Mouse (Mus musculus) stomach, embryonic 15.5 days (tissue): ENCODE measurements at regions not wholly inside any gene's neighbourhood (a gene's known extent, or its start where the extent isn't known, plus 50 kb on each side); places are given as distances from the start of the nearest gene placed in this dataset.

Experiments used
- ATAC-seq: fragments of 200-750 bp; cut with Nextera tagmentation; 2 replicates; pipeline ENCODE4 v1.8.0; 2017; ENCODE audit warnings: low read depth, moderate number of reproducible peaks, moderate TSS enrichment; ENCODE audit not compliant: insufficient read depth, low FRiP score
- H3K27ac ChIP-seq: fragments of 300-500 bp; sonication (generic); 2 replicates; pipeline ENCODE4 v1.5.1; 2015; ENCODE audit warnings: mild to moderate bottlenecking, inconsistent platforms
- H3K27me3 ChIP-seq: fragments of 300-500 bp; sonication (generic); replicated peaks from 2 replicates; pipeline ENCODE4 v1.6.1; 2015; ENCODE audit warnings: inconsistent platforms
- H3K36me3 ChIP-seq: fragments of 300-500 bp; sonication (generic); 2 replicates; pipeline ENCODE4 v1.6.1; 2015; ENCODE audit warnings: inconsistent platforms
- H3K4me1 ChIP-seq: fragments of 300-500 bp; sonication (generic); 2 replicates; pipeline ENCODE4 v1.6.1; 2015; ENCODE audit warnings: inconsistent platforms
- H3K4me2 ChIP-seq: fragments of 300-500 bp; sonication (generic); 2 replicates; pipeline ENCODE4 v1.6.1; 2015; ENCODE audit warnings: mild to moderate bottlenecking, inconsistent platforms
- H3K4me3 ChIP-seq: fragments of 300-500 bp; sonication (generic); replicated peaks from 2 replicates; pipeline ENCODE4 v1.5.1; 2015; ENCODE audit warnings: inconsistent platforms
- H3K9ac ChIP-seq: fragments of 300-500 bp; sonication (generic); 2 replicates; pipeline ENCODE4 v1.6.1; 2015; ENCODE audit warnings: inconsistent platforms
- H3K9me3 ChIP-seq: fragments of 300-500 bp; sonication (generic); 2 replicates; pipeline ENCODE4 v1.6.1; 2016; ENCODE audit warnings: inconsistent platforms
- WGBS: fragments of 180-500 bp; shearing (Covaris S2); methylation state at CpG from one replicate; pipeline ENCODE4 v1.1.7; 2015; 5-methylcytosine and 5-hydroxymethylcytosine counted together

DNA sequence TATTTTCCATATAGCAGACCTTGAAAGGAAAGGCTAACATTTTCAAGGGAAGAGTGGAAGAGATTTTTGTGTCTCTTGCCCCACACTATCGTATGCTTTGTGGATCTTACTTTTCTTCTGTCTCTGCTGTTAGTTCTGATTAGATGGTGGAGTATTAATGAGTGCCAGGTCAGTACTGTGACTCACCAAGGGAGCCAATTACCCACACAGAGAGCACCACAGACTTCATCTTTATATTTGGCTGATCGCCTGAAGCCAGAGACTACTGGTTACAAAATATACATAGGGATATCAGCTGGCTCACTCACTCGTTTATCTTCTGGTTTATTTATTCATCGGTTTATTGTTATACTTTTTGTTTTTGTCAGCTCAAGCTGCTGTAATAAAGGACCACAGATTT is 381.5 kb downstream of the Brinp2 start:
- Histone ChIP-seq H3K9me3 (no peaks in the 10 kb centered on the region), H3K27ac (no peak overlapping the region), H3K4me3 (no peak overlapping the region), H3K36me3 (no peaks in the 10 kb centered on the region), H3K4me2 (no peak overlapping the region), H3K4me1 (no peaks in the 10 kb centered on the region), H3K9ac (no peak overlapping the region), H3K27me3 (no peaks in the 10 kb centered on the region)
- WGBS, result 63% methylated on average over 4 of the region's 4 CpGs
- no peak for ATAC-seq

DNA sequence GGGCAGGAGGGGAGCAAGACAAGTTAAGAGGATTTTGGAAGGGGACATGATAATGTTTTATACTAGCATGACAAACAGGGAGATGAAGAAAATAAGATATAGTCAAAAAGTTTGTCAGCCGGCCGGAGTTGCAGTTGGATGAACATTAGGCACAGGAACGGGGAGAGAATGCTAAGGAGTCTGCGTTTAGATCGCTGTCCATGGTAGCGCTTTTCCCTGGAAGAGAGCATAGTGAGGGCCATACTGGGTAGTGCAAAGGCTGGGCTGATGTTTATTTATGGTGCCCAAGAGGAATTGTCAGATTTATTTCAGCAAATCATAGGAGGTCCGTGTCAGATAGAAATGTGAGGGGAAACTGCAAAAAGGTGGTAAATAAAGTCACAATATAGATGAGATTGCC is 337.0 kb downstream of the Brinp2 start:
- ATAC-seq, result no peak
- H3K27ac ChIP-seq, result no peak overlapping the region
- WGBS, result 13% methylated on average over 7 of the region's 7 CpGs
- no peaks in the 10 kb centered on the region for H3K27me3 ChIP-seq
- H3K36me3 ChIP-seq, result no peaks in the 10 kb centered on the region
- no peak overlapping the region for H3K4me3 ChIP-seq
- H3K4me1 ChIP-seq, result no peaks in the 10 kb centered on the region
- no peak overlapping the region for H3K4me2 ChIP-seq
- no peaks in the 10 kb centered on the region for H3K9me3 ChIP-seq
- H3K9ac ChIP-seq, result no peak overlapping the region

DNA sequence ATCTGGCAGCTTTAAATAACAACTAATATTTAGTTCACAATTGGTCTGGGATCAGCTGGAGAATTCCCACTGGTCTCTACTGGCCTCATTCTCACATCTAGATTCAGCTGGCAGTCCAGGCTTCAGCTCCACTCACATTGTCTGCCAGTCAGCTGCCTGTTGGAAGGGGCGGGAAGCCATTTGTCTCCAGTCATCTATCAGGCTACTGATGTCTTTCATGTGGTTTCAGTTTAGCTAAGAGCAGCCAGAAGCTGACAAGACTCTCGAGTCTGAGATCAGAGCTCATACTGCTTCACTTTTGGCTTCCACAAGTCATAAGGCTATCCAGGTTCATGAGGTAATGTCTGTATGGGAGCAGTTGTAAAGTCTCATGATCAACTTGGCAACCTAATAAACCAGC is 316.4 kb downstream of the Brinp2 start:
- Histone ChIP-seq H3K9ac (no peak overlapping the region), H3K9me3 (no peaks in the 10 kb centered on the region), H3K4me2 (no peak overlapping the region), H3K4me3 (no peak overlapping the region), H3K36me3 (no peaks in the 10 kb centered on the region), H3K27ac (no peak overlapping the region), H3K4me1 (no peaks in the 10 kb centered on the region), H3K27me3 (no peaks in the 10 kb centered on the region)
- 25% methylated on average over 2 of the region's 2 CpGs for WGBS
- no peak for ATAC-seq

DNA sequence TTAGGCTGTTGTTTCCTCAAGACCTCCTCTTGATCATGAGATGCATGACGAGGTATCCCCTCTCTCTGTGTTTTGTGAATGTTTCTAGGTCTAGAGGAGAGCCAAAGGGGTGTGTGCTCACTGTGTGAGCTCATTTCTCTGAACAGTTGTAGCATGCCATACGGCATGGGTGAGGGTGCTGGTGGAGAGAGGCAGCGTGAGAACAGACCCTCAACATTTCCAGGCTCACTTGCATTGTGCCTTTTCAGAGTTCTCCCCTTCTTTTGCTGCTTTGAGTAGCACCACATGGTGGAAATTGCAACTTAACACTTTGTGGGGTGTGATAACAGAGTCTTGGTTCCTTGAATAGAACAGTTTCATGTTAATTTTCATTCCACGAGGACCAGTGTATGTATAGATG is 315.8 kb downstream of the Brinp2 start:
- no peaks in the 10 kb centered on the region for H3K9me3 ChIP-seq
- no peaks in the 10 kb centered on the region for H3K36me3 ChIP-seq
- H3K27ac ChIP-seq, result no peak overlapping the region
- ATAC-seq, result no peak
- H3K4me2 ChIP-seq, result no peak overlapping the region
- H3K4me1 ChIP-seq, result no peaks in the 10 kb centered on the region
- WGBS, result 68% methylated on average over 4 of the region's 4 CpGs
- no peaks in the 10 kb centered on the region for H3K27me3 ChIP-seq
- no peak overlapping the region for H3K9ac ChIP-seq
- no peak overlapping the region for H3K4me3 ChIP-seq

DNA sequence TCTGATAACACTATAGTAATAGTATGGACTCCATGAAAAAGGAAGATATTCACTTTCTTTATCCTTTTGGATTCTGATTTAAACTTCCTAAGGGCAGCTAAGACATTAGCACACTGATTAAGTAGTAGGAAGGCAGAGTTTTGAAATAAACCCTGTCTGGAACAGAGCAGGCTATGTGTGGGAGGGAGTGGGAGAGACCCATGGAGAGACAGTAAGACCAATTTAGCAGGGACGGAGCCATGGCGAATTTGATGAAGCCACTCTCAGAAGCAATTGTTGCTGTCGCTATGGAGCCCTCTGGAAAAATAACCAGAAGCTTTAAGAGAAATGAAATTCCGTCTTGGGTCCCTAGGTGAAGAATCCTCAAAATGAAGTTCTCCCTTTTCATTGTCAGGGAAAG is 303.5 kb downstream of the Brinp2 start:
- Histone ChIP-seq H3K36me3 (no peaks in the 10 kb centered on the region), H3K9ac (no peak overlapping the region), H3K4me1 (no peaks in the 10 kb centered on the region), H3K27me3 (no peaks in the 10 kb centered on the region), H3K4me3 (no peak overlapping the region), H3K4me2 (no peak overlapping the region), H3K9me3 (no peaks in the 10 kb centered on the region), H3K27ac (no peak overlapping the region)
- ATAC-seq, result no peak
- 84% methylated on average over 4 of the region's 4 CpGs for WGBS

DNA sequence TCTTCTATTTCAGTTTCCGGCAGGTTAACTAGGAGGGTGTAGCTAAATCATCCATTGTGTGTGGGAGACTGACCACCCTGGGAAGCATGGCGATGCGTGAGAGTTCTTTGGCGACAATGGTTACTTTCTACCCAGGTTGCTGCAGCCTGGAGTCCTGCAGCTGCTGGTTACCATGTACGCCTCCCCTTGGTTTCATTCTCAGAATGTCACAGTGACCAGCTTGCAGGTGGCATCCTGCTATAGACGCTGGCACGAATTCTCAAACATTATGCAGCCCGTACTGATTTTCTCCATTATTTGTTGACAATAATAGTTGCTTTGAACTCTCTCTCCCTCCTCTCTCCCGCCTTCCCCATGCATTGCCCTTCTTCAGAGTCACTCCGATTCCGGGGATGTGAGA is 301.2 kb downstream of the Brinp2 start:
- no peak overlapping the region for H3K4me3 ChIP-seq
- H3K9ac ChIP-seq, result no peak overlapping the region
- no peak overlapping the region for H3K27ac ChIP-seq
- H3K4me2 ChIP-seq, result no peak overlapping the region
- H3K36me3 ChIP-seq, result no peaks in the 10 kb centered on the region
- no peaks in the 10 kb centered on the region for H3K4me1 ChIP-seq
- no peak for ATAC-seq
- no peaks in the 10 kb centered on the region for H3K9me3 ChIP-seq
- H3K27me3 ChIP-seq, result no peaks in the 10 kb centered on the region
- WGBS, result 84% methylated on average over 11 of the region's 11 CpGs

DNA sequence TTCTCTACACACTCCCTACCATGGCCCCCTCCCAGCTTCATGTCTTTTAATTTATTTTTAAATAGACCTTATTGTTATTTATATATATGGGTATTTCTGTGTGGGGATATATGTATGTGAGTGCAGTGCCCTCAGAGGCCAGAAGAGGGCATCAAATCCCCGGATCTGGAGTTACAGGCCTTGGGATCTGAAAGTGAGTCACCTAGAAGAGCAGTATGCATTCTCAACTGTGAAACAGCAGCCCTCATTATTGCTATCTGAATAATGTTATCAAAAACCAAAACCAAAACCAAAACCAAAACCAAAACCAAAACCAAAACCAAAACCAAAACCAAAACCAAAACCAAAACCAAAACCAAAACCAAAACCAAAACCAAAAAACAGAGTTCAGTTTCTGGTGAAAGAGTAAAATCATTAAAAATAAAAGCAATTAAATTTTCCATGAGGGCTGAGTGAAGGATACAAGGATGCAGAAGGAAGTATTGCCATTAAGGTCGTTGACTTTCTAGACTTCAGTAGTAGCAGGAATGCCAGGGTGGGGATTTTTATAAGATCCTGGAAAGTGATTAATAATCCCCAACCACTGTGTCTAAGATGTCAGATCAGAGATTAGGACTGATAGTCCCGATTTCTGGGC is 299.0 kb downstream of the Brinp2 start:
- Histone ChIP-seq H3K27ac (no peak overlapping the region), H3K36me3 (no peaks in the 10 kb centered on the region), H3K4me2 (no peak overlapping the region), H3K9ac (no peak overlapping the region), H3K4me1 (no peaks in the 10 kb centered on the region), H3K4me3 (no peak overlapping the region), H3K9me3 (no peaks in the 10 kb centered on the region), H3K27me3 (no peaks in the 10 kb centered on the region)
- ATAC-seq, result no peak
- WGBS, result 56% methylated on average over 3 of the region's 3 CpGs

DNA sequence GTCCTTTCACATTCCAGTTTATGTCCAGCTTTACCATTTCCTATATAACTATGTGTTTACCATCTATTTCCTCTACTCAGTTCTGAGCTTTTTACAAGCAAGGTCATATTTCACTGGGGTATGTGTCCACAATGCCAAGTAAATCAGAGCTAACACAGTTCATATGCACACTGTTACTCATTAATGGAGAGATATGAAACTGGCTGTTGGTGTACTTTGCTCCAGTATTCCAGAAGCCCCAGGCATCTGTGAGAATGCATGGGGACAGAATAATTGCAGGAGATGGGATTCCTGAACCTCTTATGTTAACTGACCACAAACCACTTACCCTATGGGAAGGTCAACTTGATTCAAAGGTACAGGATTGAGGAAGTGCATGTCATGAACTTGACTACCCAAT is 298.3 kb downstream of the Brinp2 start:
- peak; percentile 72 for ATAC-seq
- H3K4me2 ChIP-seq, result no peak overlapping the region

DNA sequence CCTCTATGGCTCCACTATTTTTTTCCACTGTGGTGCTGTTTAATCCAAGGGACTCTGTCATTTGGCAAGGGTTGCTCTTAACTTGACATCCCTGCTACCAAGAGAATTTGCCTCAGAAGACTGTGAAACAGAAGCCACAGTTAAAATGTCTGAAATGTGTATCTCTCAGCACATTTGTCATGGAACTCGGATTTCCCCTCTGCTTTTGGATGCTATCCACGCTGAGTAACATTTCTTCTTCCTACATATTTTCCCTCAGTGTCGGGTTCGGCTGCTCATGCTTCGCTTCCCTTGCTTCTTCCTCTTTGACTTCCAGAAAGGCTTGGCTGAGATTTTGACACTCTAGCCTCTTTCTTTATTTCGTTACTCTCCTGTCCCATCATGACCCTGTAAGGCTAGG is 294.1 kb downstream of the Brinp2 start:
- no peaks in the 10 kb centered on the region for H3K36me3 ChIP-seq
- H3K27ac ChIP-seq, result no peak overlapping the region
- no peak overlapping the region for H3K9ac ChIP-seq
- no peak overlapping the region for H3K4me3 ChIP-seq
- H3K9me3 ChIP-seq, result no peaks in the 10 kb centered on the region
- H3K4me2 ChIP-seq, result no peak overlapping the region
- H3K4me1 ChIP-seq, result no peaks in the 10 kb centered on the region
- ATAC-seq, result no peak
- no peaks in the 10 kb centered on the region for H3K27me3 ChIP-seq
- 68% methylated on average over 6 of the region's 6 CpGs for WGBS

More for the DNA sequence above, 298.3 kb downstream of the Brinp2 start:
- H3K27me3 ChIP-seq, result no peaks in the 10 kb centered on the region
- H3K9me3 ChIP-seq, result no peaks in the 10 kb centered on the region
- no peak overlapping the region for H3K9ac ChIP-seq
- no peaks in the 10 kb centered on the region for H3K4me1 ChIP-seq
- H3K4me3 ChIP-seq, result no peak overlapping the region
- no peaks in the 10 kb centered on the region for H3K36me3 ChIP-seq
- no peak overlapping the region for H3K27ac ChIP-seq

DNA sequence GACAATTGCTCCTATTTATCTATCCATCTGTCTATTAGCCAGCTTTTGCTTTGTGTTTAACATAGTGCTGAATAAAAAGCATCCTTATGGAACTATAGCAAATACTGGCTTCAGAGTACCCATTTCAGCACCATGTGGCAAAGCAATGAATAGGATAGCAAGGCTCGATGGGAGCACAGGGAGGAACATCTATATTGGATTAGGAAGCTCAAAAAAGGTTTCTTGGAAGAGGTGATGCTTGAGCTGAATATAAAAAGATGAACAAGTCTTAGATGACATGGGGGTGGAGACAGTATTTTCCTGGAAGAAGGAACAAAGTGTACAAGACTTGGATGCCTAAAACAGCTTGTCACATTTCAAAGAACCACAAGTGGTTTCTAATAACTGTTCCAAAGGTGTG is 273.9 kb downstream of the Brinp2 start:
- no peaks in the 10 kb centered on the region for H3K36me3 ChIP-seq

DNA sequence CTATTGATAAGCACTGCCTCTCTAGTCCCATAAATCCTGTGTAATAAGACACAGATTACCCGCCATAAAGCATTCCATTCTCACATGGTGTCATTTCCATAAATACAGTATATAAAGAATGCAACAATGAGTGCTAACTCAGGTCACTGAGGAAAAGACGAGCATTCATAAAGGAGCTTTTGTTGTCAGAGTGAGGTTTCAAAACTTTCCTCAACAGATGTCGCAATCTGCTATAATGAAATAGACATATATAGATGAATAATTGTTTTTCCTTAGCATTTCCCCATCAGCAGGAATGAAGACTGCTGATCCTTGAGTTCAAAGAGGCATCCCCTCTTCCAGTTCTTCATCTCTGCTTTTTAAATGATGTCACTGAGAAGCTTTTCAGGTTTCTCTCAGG is 270.3 kb downstream of the Brinp2 start:
- WGBS, result 71% methylated on average over 3 of the region's 3 CpGs

More for the DNA sequence above, 273.9 kb downstream of the Brinp2 start:
- no peak overlapping the region for H3K4me3 ChIP-seq
- no peak overlapping the region for H3K9ac ChIP-seq
- H3K27me3 ChIP-seq, result no peaks in the 10 kb centered on the region
- WGBS, result 71% methylated on average over 1 of the region's 1 CpGs
- no peak for ATAC-seq
- no peaks in the 10 kb centered on the region for H3K4me1 ChIP-seq
- no peak overlapping the region for H3K4me2 ChIP-seq
- no peak overlapping the region for H3K27ac ChIP-seq
- no peaks in the 10 kb centered on the region for H3K9me3 ChIP-seq

DNA sequence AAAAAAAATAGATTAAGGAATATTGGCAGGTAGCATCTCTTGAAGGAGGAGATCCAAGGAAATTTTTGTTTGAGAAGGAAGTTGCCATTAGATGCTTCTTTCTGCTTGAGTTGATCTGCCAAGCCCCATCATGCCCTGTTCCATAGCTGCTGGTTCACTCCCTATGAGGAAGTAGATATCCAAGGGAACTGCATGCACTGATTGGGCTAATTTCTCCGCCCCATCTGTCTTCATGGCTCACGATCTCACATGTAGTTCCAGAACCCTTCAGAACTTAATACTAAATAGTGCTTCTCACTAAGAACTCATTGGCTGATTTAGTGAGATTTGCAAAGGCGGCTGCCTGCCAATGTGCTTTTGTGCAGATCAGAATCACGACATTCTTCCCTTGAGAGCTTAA is 258.6 kb downstream of the Brinp2 start:
- ATAC-seq, result no peak
- no peaks in the 10 kb centered on the region for H3K9me3 ChIP-seq
- no peak overlapping the region for H3K9ac ChIP-seq
- H3K36me3 ChIP-seq, result no peaks in the 10 kb centered on the region
- 85% methylated on average over 4 of the region's 4 CpGs for WGBS
- H3K4me3 ChIP-seq, result no peak overlapping the region
- no peak overlapping the region for H3K27ac ChIP-seq
- H3K4me1 ChIP-seq, result no peaks in the 10 kb centered on the region
- no peak overlapping the region for H3K4me2 ChIP-seq
- H3K27me3 ChIP-seq, result no peaks in the 10 kb centered on the region

More for the DNA sequence above, 270.3 kb downstream of the Brinp2 start:
- Histone ChIP-seq H3K4me2 (no peak overlapping the region), H3K9ac (no peak overlapping the region), H3K4me3 (no peak overlapping the region), H3K36me3 (no peaks in the 10 kb centered on the region), H3K27me3 (no peaks in the 10 kb centered on the region), H3K27ac (no peak overlapping the region), H3K9me3 (no peaks in the 10 kb centered on the region), H3K4me1 (no peaks in the 10 kb centered on the region)
- ATAC-seq, result no peak

DNA sequence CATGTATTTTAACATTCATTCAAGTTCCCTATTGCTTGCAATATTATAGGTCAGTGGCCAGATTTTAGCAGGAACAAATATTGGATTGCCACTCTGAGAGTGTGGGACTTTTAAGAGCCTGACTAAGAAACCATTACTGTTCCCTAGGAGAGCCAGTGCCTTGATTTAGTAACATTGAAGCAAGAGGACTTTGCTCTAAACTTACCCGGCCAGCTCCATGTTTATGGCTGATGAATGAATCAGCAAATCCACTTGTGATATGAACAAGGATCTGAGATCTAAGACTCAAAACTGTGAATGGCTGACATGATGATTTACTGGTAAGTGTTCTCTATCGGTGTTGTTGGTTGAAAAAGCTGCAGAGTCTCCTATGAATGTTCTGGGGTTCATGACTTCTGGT is 236.4 kb downstream of the Brinp2 start:
- Histone ChIP-seq H3K4me2 (no peak overlapping the region), H3K27me3 (no peaks in the 10 kb centered on the region), H3K9ac (no peak overlapping the region), H3K27ac (no peak overlapping the region), H3K4me3 (no peak overlapping the region), H3K36me3 (no peaks in the 10 kb centered on the region), H3K4me1 (no peaks in the 10 kb centered on the region), H3K9me3 (no peaks in the 10 kb centered on the region)
- whole genome bisulfite sequencing, result 74% methylated on average over 2 of the region's 2 CpGs
- no peak for ATAC-seq
